Mouse (Mus musculus) forebrain, embryonic 11.5 days (tissue): ENCODE measurements at regions not wholly inside any gene's neighbourhood (a gene's known extent, or its start where the extent isn't known, plus 50 kb on each side); places are given as distances from the start of the nearest gene placed in this dataset.
A peak's percentile ranks its signal among the peaks of the same experiment; 100 is the strongest.

ENCODE experiments used
- ATAC-seq: fragments of 200-750 bp; cut with Nextera tagmentation; replicated peaks from 2 replicates; pipeline ENCODE4 v1.8.0; 2017; ENCODE audit warnings: moderate TSS enrichment; ENCODE audit not compliant: low FRiP score
- DNase-seq: peaks from one replicate; pipeline ENCODE4 v3.0.0-alpha.2; 2017; ENCODE audit warnings: low spot score
- H3K27ac ChIP-seq: fragments of 300-500 bp; sonication (generic); 2 replicates; pipeline ENCODE4 v1.5.1; 2014; ENCODE audit warnings: low read depth, low read length
- H3K27me3 ChIP-seq: fragments of 300-500 bp; sonication (generic); 2 replicates; pipeline ENCODE4 v1.6.1; 2014; ENCODE audit warnings: mild to moderate bottlenecking, low read length, mixed read lengths; ENCODE audit not compliant: control insufficient read depth, insufficient read depth
- H3K36me3 ChIP-seq: fragments of 300-500 bp; sonication (generic); 2 replicates; pipeline ENCODE4 v1.6.1; 2014; ENCODE audit warnings: mild to moderate bottlenecking, low read length, moderate library complexity, mixed read lengths; ENCODE audit not compliant: control insufficient read depth, insufficient read depth
- H3K4me1 ChIP-seq: fragments of 300-500 bp; sonication (generic); replicated peaks from 2 replicates; pipeline ENCODE4 v1.6.1; 2014; ENCODE audit warnings: low read length, mixed read lengths; ENCODE audit not compliant: control insufficient read depth, insufficient read depth
- H3K4me2 ChIP-seq: fragments of 300-500 bp; sonication (generic); 2 replicates; pipeline ENCODE4 v1.6.1; 2014; ENCODE audit warnings: low read depth, mild to moderate bottlenecking, low read length, moderate library complexity, mixed read lengths; ENCODE audit not compliant: severe bottlenecking
- H3K4me3 ChIP-seq: fragments of 300-500 bp; sonication (generic); 2 replicates; pipeline ENCODE4 v1.5.1; 2014; ENCODE audit warnings: low read depth, low read length
- H3K9ac ChIP-seq: fragments of 300-500 bp; sonication (generic); 2 replicates; pipeline ENCODE4 v1.6.1; 2014; ENCODE audit warnings: low read length
- H3K9me3 ChIP-seq: fragments of 300-500 bp; sonication (generic); 2 replicates; pipeline ENCODE4 v1.6.1; 2016; ENCODE audit warnings: low read length, mixed read lengths; ENCODE audit not compliant: control insufficient read depth
- WGBS: fragments of 180-500 bp; shearing (Covaris S2); extraction: QIAGEN DNeasy Blood & Tissue Kit; methylation state at CpG from one replicate; pipeline ENCODE4 v1.1.7; 2014; 5-methylcytosine and 5-hydroxymethylcytosine counted together

DNA sequence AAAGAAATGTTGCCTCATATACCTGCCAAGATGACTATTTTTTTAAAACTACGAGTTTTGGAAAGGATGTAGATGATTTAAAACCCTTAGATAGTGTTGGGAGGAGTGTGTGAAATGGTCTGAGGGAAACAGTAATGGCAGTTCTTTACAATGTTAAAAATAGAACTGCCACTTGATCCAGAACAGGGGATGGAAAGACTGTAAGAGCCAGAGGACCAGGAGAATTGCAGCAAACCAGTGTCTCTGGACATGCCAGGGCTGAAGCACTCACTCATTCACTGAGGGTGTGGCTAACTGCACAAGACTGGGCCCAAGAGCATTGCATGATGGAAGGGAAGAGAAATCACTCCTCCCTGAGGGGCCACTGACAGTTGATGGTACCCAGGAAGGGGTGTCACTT, 53.9 kb upstream of the Rasgef1b start:
- Histone ChIP-seq H3K4me1 (peaks cover 9% of the 10 kb centered on the region; the same call in 1 of the 2 replicates), H3K27ac (no peak overlapping the region), H3K4me3 (no peak overlapping the region), H3K4me2 (no peak overlapping the region), H3K36me3 (no peaks in the 10 kb centered on the region), H3K9me3 (no peaks in the 10 kb centered on the region), H3K9ac (no peak overlapping the region), H3K27me3 (no peaks in the 10 kb centered on the region)
- ATAC-seq, result no peak
- WGBS, result 83% methylated on average over 1 of the region's 1 CpGs
- no peak for DNase-seq

DNA sequence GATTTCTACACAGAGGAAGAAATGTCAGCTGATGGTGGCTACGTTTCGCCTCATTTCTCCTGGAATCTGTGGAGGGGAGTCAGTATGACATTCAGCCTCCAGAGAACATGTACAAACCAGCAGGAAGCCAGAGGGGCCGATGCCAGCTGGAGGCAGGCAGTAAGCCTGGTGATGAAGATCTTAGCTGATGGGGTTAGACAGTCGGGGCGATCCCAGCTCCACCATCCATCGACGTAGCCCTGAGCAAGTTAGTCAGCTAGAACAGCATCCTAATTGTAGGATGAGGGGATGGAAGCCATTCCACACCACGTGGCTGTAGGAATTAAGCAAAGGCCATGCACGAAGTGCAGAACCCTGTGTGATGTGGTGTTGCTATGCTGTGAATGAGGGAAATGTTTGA, 57.0 kb upstream of the Rasgef1b start:
- no peaks in the 10 kb centered on the region for H3K36me3 ChIP-seq
- DNase-seq (no peak), ATAC-seq (no peak)
- no peak overlapping the region for H3K9ac ChIP-seq
- peaks cover 12% of the 10 kb centered on the region; the same call in 1 of the 2 replicates for H3K4me1 ChIP-seq
- 86% methylated on average over 9 of the region's 9 CpGs for WGBS
- H3K9me3 ChIP-seq, result no peaks in the 10 kb centered on the region
- H3K4me2 ChIP-seq, result no peak overlapping the region
- no peaks in the 10 kb centered on the region for H3K27me3 ChIP-seq
- H3K4me3 ChIP-seq, result no peak overlapping the region
- H3K27ac ChIP-seq, result no peak overlapping the region

DNA sequence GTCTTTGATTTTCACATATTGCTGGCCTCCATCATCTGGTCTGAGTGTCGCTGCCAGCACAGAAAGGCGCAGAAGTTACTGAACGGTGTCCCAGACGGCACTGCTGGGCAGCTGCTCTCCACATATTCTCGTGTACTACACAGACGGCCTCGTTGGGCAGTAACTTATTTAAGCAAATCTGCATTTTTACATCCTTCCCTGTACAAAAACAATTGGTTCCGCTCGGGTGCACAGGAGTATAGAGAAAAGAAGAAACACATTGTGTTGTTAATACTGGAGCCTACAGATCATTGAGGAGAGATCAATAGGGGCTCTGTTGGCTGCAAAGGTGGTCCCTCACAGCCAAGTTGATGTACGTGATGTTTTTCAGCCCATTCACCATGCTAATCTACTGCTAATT, 58.4 kb upstream of the Rasgef1b start:
- H3K36me3 ChIP-seq, result no peaks in the 10 kb centered on the region
- no peak overlapping the region for H3K4me2 ChIP-seq
- 29% methylated on average over 10 of the region's 10 CpGs for WGBS
- DNase-seq (peak; percentile 58), ATAC-seq (peak; percentile 78)
- H3K4me3 ChIP-seq, result no peak overlapping the region
- H3K27me3 ChIP-seq, result no peaks in the 10 kb centered on the region
- H3K4me1 ChIP-seq, result peaks cover 12% of the 10 kb centered on the region; the same call in 1 of the 2 replicates
- no peaks in the 10 kb centered on the region for H3K9me3 ChIP-seq
- H3K27ac ChIP-seq, result peak overlapping the region; percentile 12; the same call in 1 of the 2 replicates
- no peak overlapping the region; the same call in 1 of the 2 replicates for H3K9ac ChIP-seq

DNA sequence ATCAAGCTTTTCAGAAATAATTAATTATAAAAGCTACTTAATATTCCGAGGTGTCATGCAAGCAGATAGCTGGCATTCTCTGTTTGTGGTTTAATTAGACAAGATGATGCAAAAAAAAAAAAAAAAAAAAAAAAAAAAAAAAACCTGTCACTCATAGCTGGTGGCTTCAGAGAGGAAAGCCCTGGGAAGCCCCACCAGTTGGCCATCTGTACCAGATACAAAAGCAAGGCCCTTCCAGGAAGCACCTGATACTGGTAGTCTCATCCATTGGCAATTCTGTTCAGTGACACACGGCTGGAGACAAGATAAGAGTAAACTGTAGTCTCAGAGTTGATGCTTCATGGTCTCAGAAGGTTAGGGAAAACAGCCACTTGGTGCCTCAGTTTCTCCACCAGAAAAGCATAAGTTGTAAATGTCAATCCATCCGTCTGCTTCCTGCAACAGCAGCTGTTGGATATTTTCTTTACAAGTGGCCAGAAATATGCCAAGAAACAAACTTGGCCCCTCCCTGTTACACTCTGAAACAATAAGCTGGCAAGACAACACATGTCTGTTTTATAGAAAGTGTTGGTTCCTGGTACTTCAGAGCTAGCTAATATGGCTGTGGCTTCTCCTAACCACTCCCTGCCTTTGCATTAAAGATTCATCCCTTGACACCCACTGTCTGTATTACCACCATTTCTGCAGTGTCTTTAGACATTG, 59.0 kb upstream of the Rasgef1b start:
- Histone ChIP-seq H3K36me3 (no peaks in the 10 kb centered on the region), H3K9ac (no peak overlapping the region), H3K4me2 (no peak overlapping the region), H3K4me3 (no peak overlapping the region), H3K4me1 (peaks cover 12% of the 10 kb centered on the region; the same call in 1 of the 2 replicates), H3K27ac (no peak overlapping the region), H3K27me3 (no peaks in the 10 kb centered on the region), H3K9me3 (no peaks in the 10 kb centered on the region)
- 64% methylated on average over 3 of the region's 3 CpGs for WGBS
- ATAC-seq (peak; percentile 49), DNase-seq (no peak)

DNA sequence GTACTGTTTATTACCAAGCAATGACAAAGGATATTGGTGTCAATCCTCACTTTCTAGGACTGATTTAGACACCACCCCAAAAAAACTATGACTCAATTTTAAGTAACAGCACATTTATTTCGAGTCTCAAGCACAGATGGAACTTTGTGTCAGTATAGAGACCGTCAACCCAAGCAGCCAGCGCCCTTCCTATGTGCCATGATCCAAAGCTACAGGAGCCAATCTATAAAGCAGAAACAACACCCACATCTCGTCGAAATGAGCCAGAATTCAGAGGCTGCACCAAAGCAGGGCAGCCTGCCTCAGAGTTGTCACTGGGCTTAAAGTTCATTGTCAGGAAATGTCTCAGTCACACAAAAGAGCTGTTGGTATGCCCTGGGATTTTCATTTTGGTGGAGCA, 61.9 kb upstream of the Rasgef1b start:
- Histone ChIP-seq H3K4me1 (peaks cover 12% of the 10 kb centered on the region; the same call in 1 of the 2 replicates), H3K36me3 (no peaks in the 10 kb centered on the region), H3K27ac (no peak overlapping the region), H3K4me3 (no peak overlapping the region), H3K9ac (no peak overlapping the region), H3K4me2 (no peak overlapping the region), H3K9me3 (no peaks in the 10 kb centered on the region), H3K27me3 (no peaks in the 10 kb centered on the region)
- DNase-seq (no peak), ATAC-seq (no peak)
- WGBS, result 85% methylated on average over 5 of the region's 5 CpGs

DNA sequence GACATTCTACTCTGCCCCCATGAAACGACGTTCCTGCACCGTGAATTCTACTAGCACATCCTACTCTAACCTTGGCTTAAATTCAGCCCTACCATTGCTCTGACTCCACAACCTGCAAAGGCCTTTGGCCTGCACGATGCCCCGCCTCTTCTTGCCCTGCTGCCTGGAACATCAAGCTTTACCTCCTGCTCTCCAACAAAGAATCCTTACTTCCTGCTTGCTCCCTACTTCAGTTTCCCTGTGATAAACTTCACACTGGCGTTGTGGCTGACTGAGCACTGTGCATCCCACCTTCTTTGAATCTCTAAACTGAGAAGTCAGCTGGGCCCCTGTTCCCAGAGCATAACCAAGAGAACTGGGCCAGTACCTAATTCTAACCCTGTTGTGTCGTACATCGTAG, 71.7 kb upstream of the Rasgef1b start:
- H3K27ac ChIP-seq, result no peak overlapping the region
- DNase-seq, result no peak
- H3K9me3 ChIP-seq, result no peaks in the 10 kb centered on the region
- H3K4me3 ChIP-seq, result no peak overlapping the region
- 88% methylated on average over 8 of the region's 8 CpGs for WGBS
- H3K27me3 ChIP-seq, result no peaks in the 10 kb centered on the region
- no peaks in the 10 kb centered on the region for H3K4me1 ChIP-seq
- no peak overlapping the region for H3K4me2 ChIP-seq
- H3K36me3 ChIP-seq, result no peaks in the 10 kb centered on the region
- ATAC-seq, result no peak
- H3K9ac ChIP-seq, result no peak overlapping the region

DNA sequence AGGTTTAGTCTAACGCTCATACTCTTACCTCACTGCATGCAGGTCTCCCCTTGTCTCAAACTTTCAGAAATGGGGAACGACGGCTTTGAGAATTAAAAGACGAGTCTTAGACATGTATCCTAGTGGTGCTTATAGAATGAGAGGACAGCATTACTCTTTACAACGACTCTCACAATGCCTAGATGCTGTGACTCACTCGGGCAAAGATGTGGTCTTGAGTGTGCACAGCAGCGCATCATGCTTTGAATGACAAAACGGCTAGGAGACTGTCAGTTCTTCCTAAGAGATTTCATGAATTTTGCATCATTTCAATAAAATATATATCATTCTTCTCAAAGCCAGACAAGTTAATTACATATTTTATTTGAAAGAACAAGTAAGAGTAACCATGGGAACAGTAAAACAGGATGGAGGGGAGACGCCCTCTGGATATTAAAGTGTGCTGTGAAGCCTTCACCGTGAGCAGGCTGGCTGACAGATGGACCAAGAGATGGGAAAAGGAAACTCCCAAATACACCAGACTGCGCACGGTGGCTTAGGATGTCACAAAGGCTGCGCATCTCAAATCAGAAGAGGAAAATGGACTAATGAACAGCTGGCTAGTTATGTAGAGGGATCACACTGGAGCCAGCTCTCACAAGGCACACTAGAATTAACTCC, 73.1 kb upstream of the Rasgef1b start:
- no peaks in the 10 kb centered on the region for H3K9me3 ChIP-seq
- no peak for DNase-seq
- no peak overlapping the region for H3K27ac ChIP-seq
- no peaks in the 10 kb centered on the region for H3K4me1 ChIP-seq
- 84% methylated on average over 13 of the region's 13 CpGs for WGBS
- no peak overlapping the region for H3K4me3 ChIP-seq
- H3K36me3 ChIP-seq, result no peaks in the 10 kb centered on the region
- no peak overlapping the region for H3K4me2 ChIP-seq
- H3K9ac ChIP-seq, result no peak overlapping the region
- ATAC-seq, result no peak
- H3K27me3 ChIP-seq, result no peaks in the 10 kb centered on the region

DNA sequence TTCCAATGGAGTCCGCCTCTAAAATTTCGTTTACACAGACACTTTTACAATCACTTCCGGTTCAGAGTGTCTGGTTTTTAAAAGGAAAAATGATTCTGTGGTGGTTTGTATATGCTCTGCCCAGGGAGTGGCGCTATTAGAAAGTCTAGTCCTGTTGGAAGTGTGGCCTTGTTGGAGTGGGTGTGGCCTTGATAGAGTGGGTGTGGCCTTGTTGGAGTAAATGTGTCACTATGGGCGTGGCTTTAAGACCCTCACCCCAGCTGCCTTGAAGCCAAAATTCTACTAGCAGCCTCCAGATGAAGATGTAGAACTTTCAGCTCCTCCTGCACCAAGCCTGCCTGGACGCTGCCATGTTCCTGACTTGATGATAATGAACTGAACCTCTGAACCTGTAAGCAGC, 79.2 kb upstream of the Vamp9 start:
- Histone ChIP-seq H3K4me2 (no peak overlapping the region), H3K4me3 (no peak overlapping the region), H3K9ac (no peak overlapping the region), H3K4me1 (no peaks in the 10 kb centered on the region), H3K27ac (no peak overlapping the region), H3K27me3 (no peaks in the 10 kb centered on the region), H3K36me3 (no peaks in the 10 kb centered on the region), H3K9me3 (no peaks in the 10 kb centered on the region)
- WGBS, result 81% methylated on average over 6 of the region's 6 CpGs
- DNase-seq (no peak), ATAC-seq (no peak)

DNA sequence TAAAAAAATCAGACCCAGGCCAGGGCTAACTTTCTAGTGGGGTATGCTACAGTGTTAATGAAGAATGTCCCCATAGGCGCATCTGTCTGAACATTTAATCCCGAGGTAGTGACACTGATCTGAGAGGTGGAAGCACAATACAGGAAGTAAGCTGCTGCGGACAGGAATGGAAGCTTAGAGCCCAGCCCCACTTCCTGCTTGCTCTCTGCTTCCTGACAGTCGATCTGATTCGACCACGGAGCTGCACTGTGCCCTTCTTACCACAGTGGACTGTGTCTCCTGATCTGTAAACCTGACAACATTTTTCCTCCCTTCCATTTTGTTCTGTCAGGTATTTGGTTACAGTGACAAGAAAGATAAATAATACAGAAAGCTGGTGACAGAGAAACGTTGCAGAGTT, 77.5 kb upstream of the Vamp9 start:
- ATAC-seq (no peak), DNase-seq (no peak)
- Histone ChIP-seq H3K9me3 (no peaks in the 10 kb centered on the region), H3K9ac (no peak overlapping the region), H3K4me3 (no peak overlapping the region), H3K27ac (no peak overlapping the region), H3K27me3 (no peaks in the 10 kb centered on the region), H3K4me1 (no peaks in the 10 kb centered on the region), H3K36me3 (no peaks in the 10 kb centered on the region), H3K4me2 (no peak overlapping the region)
- 78% methylated on average over 7 of the region's 7 CpGs for WGBS
